Mouse (Mus musculus): ENCODE data around the gene Ccr4. TPM values are rescaled to one million over a fixed set of nuclear protein-coding genes. Genes with fewer than 3 reads are reported as not detected.

The Ccr4 gene
- polyA plus RNA-seq, 1 experiment from 2014 or later, result not detected

GRCm38 (mm10) chr9:114455420-114455819, 49.3 kb downstream of the Ccr4 start:
- Histone ChIP-seq H3K4me3 (no peak overlapping the region), H3K27me3 (replicated peaks) (no peaks in the 10 kb centered on the region), H3K4me2 (no peak overlapping the region), H3K27ac (no peak overlapping the region), H3K9me3 (no peaks in the 10 kb centered on the region), H3K36me3 (replicated peaks) (no peaks in the 10 kb centered on the region), H3K9ac (no peak overlapping the region), H3K4me1 (no peaks in the 10 kb centered on the region)
- ATAC-seq (replicated peaks), result no peak
- WGBS, result 77% methylated on average over 2 of the region's 2 CpGs

- no peak overlapping the region for H3K4me3 ChIP-seq
- H3K36me3 ChIP-seq (replicated peaks), result no peaks in the 10 kb centered on the region
- no peak for ATAC-seq (replicated peaks)
- H3K27ac ChIP-seq, result no peak overlapping the region
- H3K9me3 ChIP-seq, result no peaks in the 10 kb centered on the region
- H3K4me1 ChIP-seq, result no peaks in the 10 kb centered on the region
- no peak overlapping the region for H3K9ac ChIP-seq
- H3K27me3 ChIP-seq (replicated peaks), result no peaks in the 10 kb centered on the region
- WGBS, result 88% methylated on average over 6 of the region's 6 CpGs
- H3K4me2 ChIP-seq, result no peak overlapping the region
These were observed 52.3 kb downstream of the Ccr4 start for GRCm38 (mm10) chr9:114452418-114452817.

GRCm38 (mm10) chr9:114451615-114452014, 53.1 kb downstream of the Ccr4 start:
- Histone ChIP-seq H3K4me2 (no peak overlapping the region), H3K27ac (no peak overlapping the region), H3K4me3 (no peak overlapping the region), H3K4me1 (no peaks in the 10 kb centered on the region), H3K27me3 (replicated peaks) (no peaks in the 10 kb centered on the region), H3K9ac (no peak overlapping the region), H3K36me3 (replicated peaks) (no peaks in the 10 kb centered on the region), H3K9me3 (no peaks in the 10 kb centered on the region)
- WGBS, result 84% methylated on average over 7 of the region's 7 CpGs
- ATAC-seq (replicated peaks), result no peak

GRCm38 (mm10) chr9:114449120-114449754, 55.5 kb downstream of the Ccr4 start:
- ATAC-seq (replicated peaks), result no peak
- 90% methylated on average over 13 of the region's 13 CpGs for WGBS
- H3K4me3 ChIP-seq, result no peak overlapping the region

GRCm38 (mm10) chr9:114448700-114449099, 56.0 kb downstream of the Ccr4 start:
- 86% methylated on average over 5 of the region's 5 CpGs for WGBS
- Histone ChIP-seq H3K4me2 (no peak overlapping the region), H3K27me3 (replicated peaks) (no peaks in the 10 kb centered on the region), H3K27ac (no peak overlapping the region), H3K4me3 (no peak overlapping the region), H3K36me3 (replicated peaks) (no peaks in the 10 kb centered on the region), H3K4me1 (no peaks in the 10 kb centered on the region), H3K9me3 (no peaks in the 10 kb centered on the region), H3K9ac (no peak overlapping the region)
- no peak for ATAC-seq (replicated peaks)

More at GRCm38 (mm10) chr9:114449120-114449754, 55.5 kb downstream of the Ccr4 start:
- H3K9ac ChIP-seq, result no peak overlapping the region
- no peaks in the 10 kb centered on the region for H3K36me3 ChIP-seq (replicated peaks)
- no peaks in the 10 kb centered on the region for H3K4me1 ChIP-seq
- H3K4me2 ChIP-seq, result no peak overlapping the region
- H3K9me3 ChIP-seq, result no peaks in the 10 kb centered on the region
- H3K27me3 ChIP-seq (replicated peaks), result no peaks in the 10 kb centered on the region
- H3K27ac ChIP-seq, result no peak overlapping the region

GRCm38 (mm10) chr9:114446887-114447286, 57.8 kb downstream of the Ccr4 start:
- no peaks in the 10 kb centered on the region for H3K9me3 ChIP-seq
- H3K4me3 ChIP-seq, result no peak overlapping the region
- no peaks in the 10 kb centered on the region for H3K27me3 ChIP-seq (replicated peaks)
- no peaks in the 10 kb centered on the region for H3K36me3 ChIP-seq (replicated peaks)
- H3K27ac ChIP-seq, result no peak overlapping the region
- H3K9ac ChIP-seq, result no peak overlapping the region
- no peaks in the 10 kb centered on the region for H3K4me1 ChIP-seq
- 95% methylated on average over 8 of the region's 8 CpGs for WGBS
- no peak overlapping the region for H3K4me2 ChIP-seq
- ATAC-seq (replicated peaks), result no peak

GRCm38 (mm10) chr9:114443351-114443750, 61.4 kb downstream of the Ccr4 start:
- no peak overlapping the region for H3K4me2 ChIP-seq
- no peak overlapping the region for H3K4me3 ChIP-seq
- H3K4me1 ChIP-seq, result no peaks in the 10 kb centered on the region
- no peaks in the 10 kb centered on the region for H3K36me3 ChIP-seq (replicated peaks)
- WGBS, result 91% methylated on average over 8 of the region's 8 CpGs
- no peak overlapping the region for H3K9ac ChIP-seq
- no peak for ATAC-seq (replicated peaks)
- H3K9me3 ChIP-seq, result no peaks in the 10 kb centered on the region
- no peak overlapping the region for H3K27ac ChIP-seq
- no peaks in the 10 kb centered on the region for H3K27me3 ChIP-seq (replicated peaks)

- H3K4me2 ChIP-seq, result no peak overlapping the region
- H3K27ac ChIP-seq, result no peak overlapping the region
- 87% methylated on average over 9 of the region's 9 CpGs for WGBS
- no peak overlapping the region for H3K9ac ChIP-seq
- no peaks in the 10 kb centered on the region for H3K36me3 ChIP-seq (replicated peaks)
- H3K27me3 ChIP-seq (replicated peaks), result no peaks in the 10 kb centered on the region
- no peaks in the 10 kb centered on the region for H3K9me3 ChIP-seq
- H3K4me3 ChIP-seq, result no peak overlapping the region
- H3K4me1 ChIP-seq, result no peaks in the 10 kb centered on the region
- ATAC-seq (replicated peaks), result no peak
These were observed 61.8 kb downstream of the Ccr4 start for GRCm38 (mm10) chr9:114442893-114443292.

GRCm38 (mm10) chr9:114442225-114442624, 62.5 kb downstream of the Ccr4 start:
- Histone ChIP-seq H3K27me3 (replicated peaks) (no peaks in the 10 kb centered on the region), H3K9me3 (no peaks in the 10 kb centered on the region), H3K4me3 (no peak overlapping the region), H3K4me1 (no peaks in the 10 kb centered on the region), H3K27ac (no peak overlapping the region), H3K9ac (no peak overlapping the region), H3K4me2 (no peak overlapping the region), H3K36me3 (replicated peaks) (no peaks in the 10 kb centered on the region)
- 91% methylated on average over 9 of the region's 9 CpGs for WGBS
- no peak for ATAC-seq (replicated peaks)

- Histone ChIP-seq H3K4me1 (no peaks in the 10 kb centered on the region), H3K9ac (no peak overlapping the region), H3K9me3 (no peaks in the 10 kb centered on the region), H3K4me3 (no peak overlapping the region), H3K36me3 (replicated peaks) (no peaks in the 10 kb centered on the region; the same call in 1 of the 2 replicates), H3K27me3 (replicated peaks) (no peaks in the 10 kb centered on the region), H3K4me2 (no peak overlapping the region), H3K27ac (no peak overlapping the region)
- no peak for ATAC-seq (replicated peaks)
- WGBS, result 88% methylated on average over 10 of the region's 10 CpGs
These were observed 64.2 kb downstream of the Ccr4 start for GRCm38 (mm10) chr9:114440548-114440947.

Other genes with a start within 250 kb of the Ccr4 start
- gene Bcl2a1c, start 174.8 kb downstream of the Ccr4 start, polyA plus RNA-seq (2015; fragmentation: Nextera tagmentation; extraction: Ambion mirVana), result not detected in 2 replicates
- 22.9 TPM in 2 replicates for gene Crtap, start 114.2 kb downstream of the Ccr4 start, polyA plus RNA-seq (2015; fragmentation: Nextera tagmentation; extraction: Ambion mirVana)
- gene Glb1, start 103.8 kb downstream of the Ccr4 start, polyA plus RNA-seq (2015; fragmentation: Nextera tagmentation; extraction: Ambion mirVana), result 26.9 and 27.3 TPM in 2 replicates
- 10.4 and 11.0 TPM in 2 replicates for gene Tmppe, start 103.8 kb downstream of the Ccr4 start, polyA plus RNA-seq (2015; fragmentation: Nextera tagmentation; extraction: Ambion mirVana)
- not detected in 2 replicates for gene C130032M10Rik, start 10.8 kb upstream of the Ccr4 start, polyA plus RNA-seq (2015; fragmentation: Nextera tagmentation; extraction: Ambion mirVana)
- gene Trim71, start 59.5 kb upstream of the Ccr4 start, polyA plus RNA-seq (2015; fragmentation: Nextera tagmentation; extraction: Ambion mirVana), result 0.15 and 0.17 TPM in 2 replicates
- gene Cnot10, start 135.3 kb upstream of the Ccr4 start, polyA plus RNA-seq (2015; fragmentation: Nextera tagmentation; extraction: Ambion mirVana), result 57.4 and 61.0 TPM in 2 replicates
- gene Dync1li1, start 183.9 kb upstream of the Ccr4 start, polyA plus RNA-seq (2015; fragmentation: Nextera tagmentation; extraction: Ambion mirVana), result 140 and 154 TPM in 2 replicates
- 18.3 TPM in 2 replicates for gene Cmtm6, start 226.2 kb upstream of the Ccr4 start, polyA plus RNA-seq (2015; fragmentation: Nextera tagmentation; extraction: Ambion mirVana)

All from midbrain, embryonic 15.5 days (tissue).